Mouse (Mus musculus): ENCODE data around the gene Xpc.

DNA sequence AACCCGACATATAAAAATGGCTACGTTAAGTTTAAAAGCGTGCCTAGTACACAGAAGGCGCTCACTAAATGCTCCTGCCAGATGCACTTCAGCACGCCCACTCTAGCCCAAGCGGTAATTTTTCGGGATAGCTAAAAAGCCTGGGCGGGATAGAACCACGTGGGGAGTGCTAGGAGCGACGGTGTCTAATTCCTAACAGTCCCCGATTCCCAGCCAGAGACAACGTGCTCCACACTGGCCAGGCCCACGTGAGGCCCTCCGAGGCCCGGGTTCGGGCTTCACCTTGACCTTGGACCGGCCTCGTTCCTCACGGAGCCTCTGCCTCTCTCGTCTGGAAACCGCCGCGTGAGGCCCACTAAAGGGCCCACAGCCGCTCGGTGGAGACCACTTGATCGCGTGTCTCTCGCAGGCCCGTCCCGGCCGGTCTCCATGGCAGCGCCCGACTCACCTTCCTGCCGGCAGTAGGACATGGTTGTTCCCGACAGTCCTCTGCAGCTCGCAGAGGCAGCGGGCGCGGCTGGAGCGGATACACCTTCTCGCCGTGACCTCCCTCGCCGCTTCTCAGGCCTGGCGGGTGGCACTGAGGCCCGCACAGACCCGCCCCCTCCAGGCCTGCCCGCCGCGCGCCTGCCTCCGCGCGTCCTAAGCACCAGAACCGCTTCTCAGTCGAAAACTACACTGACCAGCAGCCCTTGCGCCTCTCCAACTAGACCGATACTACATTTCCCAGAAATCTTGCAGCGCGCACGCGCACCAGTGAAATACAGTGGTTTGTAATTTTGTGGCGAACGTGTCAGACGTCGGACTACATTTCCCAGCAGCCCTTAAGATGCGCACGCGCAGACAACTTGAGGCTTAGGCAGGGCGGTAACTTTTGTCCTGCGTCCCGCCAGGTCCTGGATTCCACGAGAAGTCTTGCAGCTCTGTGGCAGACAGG lies 42.6 kb downstream of the Xpc start, which contains the start of the genes Chchd4 and Tmem43:
- TF ChIP-seq CTCF (IDR thresholded peaks at IDR 0.05; ENCODE audit: low read depth): 0 out of 2 replicates have a peak, but pooled peaks have one; percentile 2
- no peak for TF ChIP-seq EP300 (IDR thresholded peaks at IDR 0.05; ENCODE audit: low read depth)

Measured in liver, embryonic 14.5 days (tissue).